Mouse (Mus musculus): ENCODE data around the gene Tnfaip8l3.

Tnfaip8l3 gene

GRCm38 (mm10) chr9:54068032-54068649 lies at the start of gene Tnfaip8l3:
Gene Tnfaip8l3 (minus strand): TSS chr9:54068388.
- WGBS, result 1% methylated on average over 34 of the region's 35 CpGs

GRCm38 (mm10) chr9:54097091-54097490 lies 28.9 kb upstream of the Tnfaip8l3 start:
- WGBS, result 68% methylated on average over 6 of the region's 6 CpGs

- 87% methylated on average over 3 of the region's 3 CpGs for whole genome bisulfite sequencing
Measured at GRCm38 (mm10) chr9:54084245-54084644, 16.1 kb upstream of the Tnfaip8l3 start.

GRCm38 (mm10) chr9:54077740-54078139 lies 9.6 kb upstream of the Tnfaip8l3 start:
- 82% methylated on average over 2 of the region's 2 CpGs for WGBS

GRCm38 (mm10) chr9:54074901-54075300 lies 6.7 kb upstream of the Tnfaip8l3 start:
- 86% methylated on average over 3 of the region's 3 CpGs for WGBS

GRCm38 (mm10) chr9:54073688-54074087 lies 5.5 kb upstream of the Tnfaip8l3 start:
- WGBS, result 84% methylated on average over 4 of the region's 4 CpGs

- 34% methylated on average over 7 of the region's 7 CpGs for WGBS
Measured at GRCm38 (mm10) chr9:54071474-54072095, 3.4 kb upstream of the Tnfaip8l3 start.

GRCm38 (mm10) chr9:54069204-54069603 lies 1.0 kb upstream of the Tnfaip8l3 start:
- 50% methylated on average over 5 of the region's 5 CpGs for WGBS

- WGBS, result 1% methylated on average over 11 of the region's 11 CpGs
Measured at GRCm38 (mm10) chr9:54068777-54069176, 589 bp upstream of the Tnfaip8l3 start.

- WGBS, result 11% methylated on average over 16 of the region's 16 CpGs
Measured at GRCm38 (mm10) chr9:54067642-54068031, 551 bp downstream of the Tnfaip8l3 start.

- 74% methylated on average over 3 of the region's 3 CpGs for WGBS
Measured at GRCm38 (mm10) chr9:54064836-54065235, 3.4 kb downstream of the Tnfaip8l3 start.

- WGBS, result 39% methylated on average over 3 of the region's 3 CpGs
Measured at GRCm38 (mm10) chr9:54063655-54064054, 4.5 kb downstream of the Tnfaip8l3 start.

- WGBS, result 85% methylated on average over 5 of the region's 5 CpGs
Measured at GRCm38 (mm10) chr9:54061666-54062065, 6.5 kb downstream of the Tnfaip8l3 start.

- 80% methylated on average over 3 of the region's 3 CpGs for WGBS
Measured at GRCm38 (mm10) chr9:54051298-54052068, 16.7 kb downstream of the Tnfaip8l3 start.

GRCm38 (mm10) chr9:54048978-54049377 lies 19.2 kb downstream of the Tnfaip8l3 start:
- 71% methylated on average over 5 of the region's 5 CpGs for WGBS

GRCm38 (mm10) chr9:54043067-54043466 lies 25.1 kb downstream of the Tnfaip8l3 start:
- 91% methylated on average over 5 of the region's 5 CpGs for WGBS

- WGBS, result 31% methylated on average over 9 of the region's 9 CpGs
Measured at GRCm38 (mm10) chr9:54037717-54038116, 30.5 kb downstream of the Tnfaip8l3 start.

GRCm38 (mm10) chr9:54034691-54035090 lies 33.5 kb downstream of the Tnfaip8l3 start:
- 81% methylated on average over 5 of the region's 5 CpGs for WGBS

GRCm38 (mm10) chr9:54022795-54023194 lies 45.4 kb downstream of the Tnfaip8l3 start:
- 66% methylated on average over 3 of the region's 3 CpGs for WGBS

GRCm38 (mm10) chr9:53994528-53994927 lies 73.7 kb downstream of the Tnfaip8l3 start:
- 60% methylated on average over 1 of the region's 1 CpGs for WGBS

- WGBS, result 9% methylated on average over 3 of the region's 3 CpGs
Measured at GRCm38 (mm10) chr9:53990921-53991320, 77.3 kb downstream of the Tnfaip8l3 start.

- WGBS, result 14% methylated on average over 3 of the region's 3 CpGs
Measured at GRCm38 (mm10) chr9:53986972-53987371, 81.2 kb downstream of the Tnfaip8l3 start.

GRCm38 (mm10) chr9:53984868-53985267 lies 83.3 kb downstream of the Tnfaip8l3 start:
- 43% methylated on average over 9 of the region's 9 CpGs for WGBS
